Mouse (Mus musculus) kidney, postnatal 14 days (tissue): ENCODE results near the gene Eps15.

Source experiments
- DNase-seq: peaks from one replicate; pipeline ENCODE4 v3.0.0; 2022; ENCODE audit warnings: mixed read lengths

Gene Eps15

DNA sequence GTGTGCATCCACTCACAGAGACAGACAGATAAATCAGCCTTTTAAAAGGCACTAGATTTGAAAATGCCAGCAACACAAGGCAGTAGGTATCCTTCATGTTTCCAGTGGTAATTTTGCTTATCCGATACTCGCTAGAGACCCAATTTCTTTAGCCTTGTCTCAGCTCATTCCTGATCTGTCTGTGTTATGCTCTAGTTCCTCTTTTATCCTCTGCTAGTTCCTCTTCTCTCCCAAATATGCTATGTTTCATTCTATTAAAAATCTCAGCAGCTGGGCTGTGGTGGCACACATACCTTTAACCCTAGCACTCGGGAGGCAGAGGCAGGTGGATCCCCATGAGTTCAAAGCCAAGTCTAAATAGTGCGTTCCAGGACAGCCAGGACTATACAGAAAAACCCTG, 8.3 kb upstream of the Eps15 start:
- no peak for DNase-seq

DNA sequence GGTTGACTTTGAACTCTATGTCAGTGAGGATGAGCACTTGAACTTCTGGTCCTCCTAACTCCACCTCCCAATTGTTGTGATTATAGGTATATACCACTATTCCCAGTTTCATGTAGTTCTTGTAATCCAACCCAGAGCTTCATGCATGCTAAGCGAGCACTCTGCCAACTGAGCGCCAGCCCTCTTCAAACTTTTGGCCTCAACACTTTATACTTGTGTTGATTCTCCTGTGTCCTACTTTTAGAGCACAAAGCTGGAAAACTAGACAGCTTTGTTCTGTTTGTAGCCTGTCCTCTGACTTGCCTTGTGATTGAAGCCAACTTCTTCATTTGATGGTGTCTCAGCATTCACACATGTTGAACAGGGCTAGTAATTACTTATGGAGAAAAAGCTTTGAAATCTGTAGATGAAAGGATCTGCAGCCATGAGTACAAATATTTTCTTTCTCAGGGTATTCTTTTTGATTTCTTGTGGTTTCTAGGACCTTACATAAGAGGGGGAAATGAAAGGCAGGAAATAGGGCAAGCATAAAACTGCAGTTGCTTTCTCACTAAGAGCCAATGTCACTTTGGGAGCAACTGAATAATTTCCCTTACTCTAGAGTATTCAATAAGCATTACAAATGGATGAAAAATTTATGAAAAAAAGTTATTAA, 6.4 kb upstream of the Eps15 start:
- no peak for DNase-seq

DNA sequence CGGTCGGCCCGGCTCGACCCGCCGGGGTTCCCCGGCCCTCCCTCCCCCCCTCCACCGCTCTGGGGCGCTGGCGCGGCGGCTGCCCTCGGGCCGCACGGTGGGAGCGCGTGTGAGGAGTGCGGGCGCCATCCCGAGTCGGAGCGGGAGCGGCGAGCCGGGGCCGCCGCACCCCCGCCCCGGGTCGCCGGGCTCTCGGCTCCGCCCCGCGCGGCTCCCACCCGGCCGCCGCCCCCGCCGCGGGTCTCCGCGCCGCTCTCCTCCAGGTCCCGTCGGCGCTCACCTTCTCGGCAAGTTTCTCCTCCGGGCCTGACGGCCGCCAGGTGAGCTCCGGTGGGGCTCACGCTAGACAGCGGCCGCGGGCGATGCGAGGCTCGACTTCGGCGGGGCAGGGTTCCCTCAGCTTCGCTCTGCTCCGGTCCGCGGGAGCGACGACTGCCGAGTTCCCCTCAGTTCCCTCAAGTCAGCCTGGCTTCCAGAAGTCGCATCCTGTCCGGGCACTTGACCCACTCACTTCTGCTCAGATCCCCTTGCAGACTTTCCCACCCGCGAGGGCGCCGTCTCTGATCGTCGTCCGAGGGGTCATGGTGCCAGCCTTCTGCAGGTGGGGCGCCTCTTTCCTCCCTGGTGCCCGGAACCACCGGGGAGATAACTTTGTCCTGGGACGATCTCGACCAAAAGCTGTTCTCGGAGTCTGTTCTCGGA, 542 bp downstream of the Eps15 start:
- DNase-seq = no peak

GRCm38 (mm10) chr4:109281161-109281560, 1.1 kb downstream of the Eps15 start:
- DNase-seq = no peak

GRCm38 (mm10) chr4:109281946-109282345, 1.9 kb downstream of the Eps15 start:
- no peak for DNase-seq

DNA sequence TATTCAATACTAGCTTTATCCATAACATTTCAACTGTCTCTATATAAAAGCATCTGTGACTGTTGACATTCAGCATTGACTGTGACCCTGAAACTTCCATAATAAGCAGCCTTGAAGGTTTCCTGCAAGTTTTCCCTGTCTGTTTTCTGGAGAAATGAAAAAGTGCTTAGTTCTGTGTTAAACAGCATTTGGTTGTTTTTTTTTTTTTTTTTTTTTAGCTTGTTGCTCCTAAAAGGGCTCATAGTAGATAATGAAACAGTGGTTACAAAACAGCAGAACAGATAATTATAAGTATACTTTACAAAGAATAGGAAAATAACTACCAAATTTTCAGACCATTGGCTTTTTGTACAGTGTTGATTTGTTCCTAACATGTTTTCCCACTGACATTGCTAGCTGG, 14.6 kb downstream of the Eps15 start:
- DNase-seq = no peak

- DNase-seq = no peak
Measured at GRCm38 (mm10) chr4:109296510-109296909, 16.4 kb downstream of the Eps15 start.

GRCm38 (mm10) chr4:109299136-109299535, 19.1 kb downstream of the Eps15 start:
- DNase-seq = no peak

DNA sequence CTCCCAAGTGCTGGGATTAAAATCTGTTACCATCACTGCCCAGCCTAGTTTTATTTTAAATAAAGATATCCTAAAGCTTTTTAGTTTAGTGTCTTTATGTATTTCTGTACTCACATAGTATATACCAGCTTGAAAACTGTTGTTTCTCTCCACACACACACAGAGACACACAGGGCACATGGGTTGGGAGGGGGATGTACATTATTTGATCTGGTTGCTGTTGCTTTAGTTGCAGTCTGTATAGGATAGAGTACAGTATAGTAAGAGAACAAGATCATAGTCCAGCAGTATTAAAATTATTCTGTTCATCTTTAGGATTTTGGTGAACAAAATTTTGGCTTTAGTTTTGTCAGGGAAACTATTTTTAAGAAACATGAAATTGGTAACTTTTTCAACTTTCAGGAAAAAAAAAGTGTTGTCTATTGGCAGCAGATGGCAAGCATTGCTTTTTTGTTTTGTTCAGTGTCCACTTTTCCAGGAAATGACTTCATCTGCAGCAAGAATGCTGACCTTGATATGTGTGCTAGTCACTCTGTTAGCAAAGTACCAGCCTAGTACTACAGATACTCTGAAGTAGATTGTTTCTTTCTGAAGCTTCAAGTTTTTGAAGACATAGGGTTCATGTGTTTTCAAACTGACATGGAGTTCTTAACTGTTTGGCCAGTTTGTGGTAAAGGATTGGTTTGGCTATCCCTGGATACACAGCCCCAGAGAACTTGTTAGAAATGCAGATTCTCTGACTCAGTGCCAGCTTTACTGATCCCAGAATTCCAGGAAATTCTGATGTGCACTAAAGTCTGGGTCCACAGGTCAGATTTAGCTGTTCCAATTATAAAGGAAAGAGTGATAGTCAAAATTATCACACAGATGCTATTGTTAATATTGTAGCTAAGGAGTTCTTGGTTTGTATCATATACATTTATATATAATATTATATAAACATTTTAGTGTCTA, 37.1 kb downstream of the Eps15 start:
- no peak for DNase-seq

DNA sequence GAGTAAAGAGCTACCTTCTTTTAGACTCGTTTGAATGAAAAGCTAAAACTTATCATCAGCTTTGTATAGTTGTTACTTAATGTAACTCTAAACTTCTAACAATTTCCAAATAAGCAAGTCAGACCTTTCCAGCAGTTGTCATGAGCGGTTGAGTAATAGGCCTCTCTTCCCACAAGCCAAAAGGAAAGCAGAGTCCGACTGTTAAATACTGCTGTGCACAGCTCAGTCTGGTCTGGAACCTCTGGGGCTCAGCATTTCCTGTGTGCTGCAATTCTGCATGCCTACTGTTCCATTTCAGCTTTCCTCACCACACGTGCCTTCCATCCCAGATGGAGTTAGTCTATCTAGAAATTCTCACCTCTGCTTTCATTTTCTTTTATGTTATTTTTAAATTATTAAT, 56.7 kb downstream of the Eps15 start:
- no peak for DNase-seq

DNA sequence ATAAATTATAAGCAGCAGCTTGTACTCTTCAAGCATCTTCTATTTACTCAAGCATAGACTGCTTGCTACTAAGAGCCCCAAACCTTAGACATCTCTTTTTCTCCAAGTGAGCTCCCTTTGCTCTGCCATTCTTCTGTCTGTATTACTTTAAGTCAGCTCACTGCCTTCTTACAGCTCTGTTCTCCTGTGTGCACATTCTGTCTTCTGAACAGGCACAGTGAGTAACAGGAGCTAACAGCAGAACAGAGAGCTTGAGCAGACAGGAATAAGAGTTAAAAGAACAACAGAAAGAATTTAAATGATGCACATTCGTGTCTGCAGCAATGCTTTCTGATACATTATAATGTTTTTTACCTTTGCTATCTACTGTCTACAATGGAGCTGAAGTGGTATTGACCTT, 61.2 kb downstream of the Eps15 start:
- no peak for DNase-seq

DNA sequence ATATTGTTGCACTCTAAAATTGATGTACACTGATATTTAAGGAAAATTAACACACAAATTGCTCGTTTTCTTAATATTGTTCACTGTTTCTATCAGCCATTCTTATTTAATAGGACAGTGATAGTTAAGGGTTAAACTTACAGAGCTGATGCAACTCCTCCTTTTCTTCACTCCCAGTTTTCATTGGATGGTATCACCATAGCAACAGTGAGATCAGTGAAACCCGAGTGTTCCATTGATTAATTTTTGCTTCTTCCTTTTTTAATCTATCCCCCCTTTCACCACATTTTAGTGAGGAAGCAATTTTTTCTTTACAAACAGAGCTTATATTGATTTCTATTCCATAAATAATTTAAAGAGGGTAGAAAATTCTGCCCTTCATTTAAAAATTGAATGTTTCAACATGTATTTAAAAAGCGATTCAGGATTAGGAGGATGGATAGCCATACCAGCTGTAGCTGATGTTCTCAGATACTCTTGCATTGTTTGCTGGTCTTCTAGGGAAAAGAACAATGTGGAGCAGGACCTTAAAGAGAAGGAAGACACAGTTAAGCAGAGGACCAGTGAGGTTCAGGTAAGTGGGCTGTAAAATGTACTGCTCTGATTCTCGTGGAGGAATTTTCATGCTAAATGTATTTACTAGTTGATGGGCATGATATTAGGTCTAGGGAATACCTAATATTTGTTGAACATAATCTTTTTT, 62.9 kb downstream of the Eps15 start:
- no peak for DNase-seq

GRCm38 (mm10) chr4:109343909-109344308, 63.8 kb downstream of the Eps15 start:
- peak; percentile 25 for DNase-seq

- no peak for DNase-seq
Measured at GRCm38 (mm10) chr4:109378107-109378506, 98.0 kb downstream of the Eps15 start.

- no peak for DNase-seq
Measured at GRCm38 (mm10) chr4:109382457-109382856, 102.4 kb downstream of the Eps15 start.

- no peak for DNase-seq
Measured at GRCm38 (mm10) chr4:109385599-109385998, 105.5 kb downstream of the Eps15 start.

- no peak for DNase-seq
Measured at GRCm38 (mm10) chr4:109393229-109393779, 113.2 kb downstream of the Eps15 start.

DNA sequence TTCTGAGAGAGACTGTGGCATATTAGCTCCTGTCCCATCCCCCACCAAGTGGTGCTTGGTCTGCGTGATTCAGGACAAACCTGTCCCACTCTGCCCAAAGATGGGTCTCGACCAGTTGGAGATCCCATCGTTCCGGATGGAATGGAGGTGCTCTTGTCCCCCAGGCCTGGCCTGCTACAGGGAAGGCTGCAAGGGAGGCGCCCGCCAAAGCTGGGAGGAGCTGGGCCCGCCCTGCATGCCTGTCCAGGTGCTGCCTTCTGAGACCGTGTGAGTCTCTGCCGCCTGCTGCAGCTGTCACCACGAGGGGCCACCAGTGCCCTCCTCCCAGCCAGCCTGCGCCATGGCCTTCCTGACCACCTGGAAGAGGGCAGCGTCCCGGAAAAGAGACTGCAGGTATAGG, 113.8 kb downstream of the Eps15 start:
- DNase-seq = peak; percentile 22

DNA sequence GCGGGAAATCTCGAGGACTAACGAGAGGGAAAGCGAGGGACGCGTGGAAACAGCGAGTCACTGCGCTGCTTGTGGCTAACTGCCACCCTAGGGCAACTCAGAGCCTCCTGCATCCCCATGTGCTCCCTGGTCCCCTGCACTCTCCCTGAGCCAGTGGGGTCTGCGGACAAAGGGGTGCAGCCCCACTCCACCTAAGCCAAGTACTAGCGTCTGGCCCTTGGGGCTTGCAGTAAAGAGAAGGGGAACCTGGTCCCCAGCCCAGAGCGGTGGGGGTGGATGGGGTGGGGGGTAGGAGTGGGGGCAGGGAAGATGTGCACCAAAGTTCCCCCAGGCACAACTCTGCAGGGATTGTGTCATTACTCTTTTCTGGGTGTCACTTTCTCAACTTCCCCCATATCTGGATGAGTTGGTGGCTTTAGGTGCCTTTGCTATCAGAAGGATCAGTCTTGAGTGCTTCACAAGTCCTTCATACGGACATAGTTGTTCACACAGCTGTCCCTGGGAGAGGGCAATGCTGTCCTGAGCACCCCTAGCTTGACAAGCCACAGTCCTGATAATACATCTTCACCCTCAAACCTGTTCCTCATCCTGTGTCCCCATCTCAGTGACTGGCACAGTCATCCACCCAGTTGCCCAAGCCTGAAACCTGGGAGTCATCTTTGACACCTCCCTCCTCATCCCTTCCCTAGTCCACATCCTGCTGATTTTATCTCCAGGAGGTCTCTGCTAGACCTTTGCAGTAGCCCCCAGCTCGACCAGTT, 114.4 kb downstream of the Eps15 start:
- DNase-seq = no peak

DNA sequence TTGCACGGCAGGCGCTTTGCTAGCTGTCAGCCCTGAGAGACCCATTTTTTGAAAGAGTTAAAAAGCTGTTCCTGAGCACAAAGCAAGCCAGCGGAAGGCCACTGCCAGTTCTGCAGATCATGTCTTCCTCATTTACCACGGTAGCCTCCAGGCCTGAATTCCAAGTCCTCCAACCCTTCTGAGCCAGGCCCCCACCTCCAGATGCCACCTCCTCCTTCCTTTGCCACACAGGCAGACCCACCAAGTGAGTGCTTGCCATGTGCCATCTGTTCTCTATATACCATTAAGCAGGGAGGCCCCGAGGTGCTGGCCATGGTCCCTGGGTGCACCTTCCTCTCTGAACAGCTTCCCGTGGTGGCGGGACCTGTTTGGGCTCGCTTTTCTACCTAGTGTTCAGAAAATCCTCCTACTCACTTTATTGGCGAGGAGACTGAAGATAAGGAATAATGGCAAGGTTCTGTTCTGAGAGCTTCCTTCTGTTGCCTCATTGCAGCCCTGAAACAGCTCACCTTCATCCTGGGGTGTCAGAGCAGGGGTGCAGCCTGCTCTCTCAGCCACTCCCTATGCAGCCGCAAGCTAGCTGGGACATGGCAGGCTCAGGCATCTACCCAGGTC, 120.4 kb downstream of the Eps15 start:
- DNase-seq = no peak

DNA sequence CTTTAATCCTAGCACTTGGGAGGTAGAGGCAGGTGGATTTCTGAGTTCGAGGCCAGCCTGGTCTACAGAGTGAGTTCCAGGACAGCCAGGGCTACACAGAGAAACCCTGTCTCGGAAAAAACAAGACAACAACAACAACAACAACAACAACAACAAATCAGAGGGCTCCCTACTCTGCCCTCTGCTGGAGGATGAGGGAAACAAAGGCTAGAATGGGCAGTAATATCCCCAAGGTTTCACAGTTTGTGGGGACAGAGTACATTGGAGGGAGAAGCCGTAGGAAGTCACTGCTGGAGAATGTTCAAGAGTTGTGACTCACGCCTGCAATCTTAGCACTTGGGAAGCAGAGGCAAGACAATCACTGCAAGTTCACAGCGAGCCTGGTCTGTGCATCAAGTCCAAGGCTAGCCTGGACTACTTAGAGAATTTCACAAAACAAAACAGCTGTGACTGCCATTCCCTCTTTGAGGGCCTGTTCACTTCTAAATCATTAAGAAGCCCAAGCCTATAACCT, 121.2 kb downstream of the Eps15 start:
- DNase-seq = no peak
